Mouse (Mus musculus) common myeloid progenitor, adult 5-6 weeks (primary cell): ENCODE measurements around the gene Myb. TPM values are rescaled to one million over a fixed set of nuclear protein-coding genes. Genes with fewer than 3 reads are reported as not detected.

Experiments used
- ATAC-seq: replicated peaks from 2 replicates; pipeline ENCODE4 v1.8.0; 2016; ENCODE audit warnings: low read depth, mild to moderate bottlenecking, moderate TSS enrichment, inconsistent platforms; ENCODE audit not compliant: poor library complexity, severe bottlenecking
- total RNA-seq: library from RNA; stranded (forward); fragments of 200-1000, 187-1606 nt; gene quantifications from 2 replicates; pipeline ENCODE4 v1.2.3, GENCODE M21; 2017

Gene Myb
- total RNA-seq, 1 experiment from 2014 or later: 490 TPM

DNA sequence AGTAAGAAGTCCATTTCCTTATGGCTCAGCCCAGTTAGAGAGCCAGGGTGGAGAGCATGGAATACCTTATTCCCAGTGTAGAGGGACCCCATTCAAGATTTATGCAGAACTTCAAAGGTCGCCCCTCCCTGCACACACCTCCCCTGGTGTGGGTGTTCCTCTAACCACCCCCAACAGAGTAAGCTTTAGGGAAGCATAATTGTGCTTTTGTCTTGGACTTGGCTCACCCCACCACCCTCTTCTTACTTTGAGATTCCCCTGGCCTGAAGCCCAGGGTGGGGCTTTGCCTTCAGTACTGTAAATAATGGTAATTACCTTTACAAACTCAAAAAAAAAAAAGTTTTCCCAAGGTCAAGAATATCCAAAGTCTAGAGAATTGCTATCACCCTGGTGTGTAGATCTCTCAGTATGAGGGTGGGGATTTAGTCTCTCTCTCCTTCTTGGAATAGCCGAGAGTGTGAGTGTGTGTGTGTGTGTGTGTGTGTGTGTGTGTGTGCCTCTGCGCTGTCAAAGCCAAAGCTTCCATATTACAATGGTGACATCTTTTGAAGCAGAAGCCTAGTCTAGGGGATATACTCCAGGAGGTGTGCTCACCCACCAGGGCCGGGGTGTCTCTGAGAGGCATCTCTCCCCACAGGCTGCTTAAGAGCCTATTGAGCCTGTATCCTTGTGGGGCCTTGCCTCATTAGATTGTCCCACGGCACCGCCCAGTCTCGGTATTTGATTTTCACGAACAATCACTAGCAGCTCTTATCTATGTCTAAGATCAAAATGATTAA is 69.7 kb downstream of the Myb start:
- ATAC-seq: no peak

DNA sequence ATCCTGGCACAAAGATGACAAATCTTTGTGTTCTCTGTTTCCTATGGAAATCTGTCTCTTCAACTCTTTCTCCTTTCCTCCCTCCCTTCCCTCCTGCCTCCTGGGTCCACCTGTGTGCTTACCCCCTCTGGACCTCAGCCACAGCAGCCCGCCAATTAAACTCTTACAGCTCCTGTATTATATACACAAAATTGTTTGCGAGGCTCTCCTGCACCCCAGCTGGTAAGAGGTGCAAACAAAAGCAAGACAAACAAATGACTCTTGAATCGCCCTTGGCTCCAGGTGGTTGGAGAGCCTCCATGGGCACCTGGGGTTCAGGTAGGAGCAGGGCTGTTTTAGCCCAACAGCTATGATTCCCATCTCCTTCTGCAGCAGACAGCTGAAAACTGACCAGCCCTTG is 71.2 kb downstream of the Myb start:
- ATAC-seq: no peak

DNA sequence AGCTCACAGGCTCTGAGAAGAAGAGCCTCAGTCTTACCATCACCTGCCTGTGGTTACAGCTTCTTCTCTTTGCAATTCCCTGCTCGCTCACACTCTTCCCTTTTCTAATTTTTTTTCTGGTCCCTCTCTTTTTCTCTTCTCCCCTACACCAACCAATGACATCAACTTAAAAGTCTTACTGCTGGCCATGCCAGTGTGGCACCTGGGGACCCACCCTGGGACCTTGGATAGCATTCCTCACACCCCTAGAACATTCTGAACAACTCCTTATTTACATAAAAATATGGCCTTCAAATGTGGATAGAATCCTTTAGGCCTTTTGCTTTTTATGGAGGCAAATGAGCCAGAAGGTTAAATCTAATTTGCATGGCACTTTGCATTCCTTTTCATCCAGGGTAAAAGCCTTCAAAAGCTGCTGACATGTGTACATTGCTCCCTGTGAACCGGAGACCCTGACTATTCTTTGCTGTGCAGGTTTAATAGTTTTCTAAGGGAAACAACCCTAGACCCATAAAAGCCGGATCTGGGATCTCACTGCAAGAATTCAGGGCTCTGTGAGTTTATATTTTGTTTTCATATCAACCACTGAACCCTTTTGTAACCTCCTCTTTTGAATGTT is 73.1 kb downstream of the Myb start:
- no peak for ATAC-seq

DNA sequence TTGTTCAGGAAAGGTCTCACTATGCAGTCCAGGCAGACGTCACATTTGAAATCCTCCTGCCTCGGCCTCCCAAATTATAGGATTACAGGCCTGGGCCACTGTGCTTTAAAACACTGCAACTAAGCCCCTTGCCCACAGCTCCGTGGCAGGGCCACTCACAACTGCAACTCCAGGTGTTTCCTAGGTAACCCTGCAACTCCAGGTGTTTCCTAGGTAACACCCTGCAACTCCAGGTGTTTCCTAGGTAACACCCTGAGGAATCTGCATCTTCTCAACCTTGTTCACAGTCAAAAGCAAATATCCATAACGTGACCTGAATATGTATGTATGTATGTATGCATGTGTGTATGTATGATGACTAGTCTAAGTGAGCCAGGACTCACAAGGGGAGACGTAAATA is 75.7 kb downstream of the Myb start:
- ATAC-seq: no peak

DNA sequence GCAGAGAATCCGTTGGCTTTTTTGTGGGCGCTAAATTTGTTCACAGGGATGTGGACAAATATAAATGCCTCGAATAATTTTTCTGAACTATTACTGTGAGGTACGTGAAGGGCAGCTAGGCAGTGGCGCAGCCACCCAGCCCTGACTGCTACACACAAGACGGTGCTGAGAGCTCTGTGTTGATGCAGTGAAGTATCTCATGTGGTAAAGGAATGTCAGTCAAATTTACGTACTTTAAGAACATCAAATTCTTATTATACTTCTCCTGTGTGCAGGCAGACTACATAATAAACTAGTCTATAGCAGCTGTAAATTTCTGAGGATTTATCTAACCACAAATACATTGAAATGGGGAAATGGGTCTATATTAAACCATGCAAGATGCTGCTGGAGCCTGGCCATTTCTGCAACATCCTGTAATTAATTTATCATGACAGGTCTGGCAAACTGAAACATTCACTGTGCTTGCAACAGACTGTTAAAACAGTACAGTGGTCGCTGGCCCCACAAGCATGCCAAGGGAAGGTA is 77.3 kb downstream of the Myb start:
- ATAC-seq: peak; percentile 83

- no peak for ATAC-seq
These were observed 78.3 kb downstream of the Myb start for GRCm38 (mm10) chr10:21082447-21082846.

DNA sequence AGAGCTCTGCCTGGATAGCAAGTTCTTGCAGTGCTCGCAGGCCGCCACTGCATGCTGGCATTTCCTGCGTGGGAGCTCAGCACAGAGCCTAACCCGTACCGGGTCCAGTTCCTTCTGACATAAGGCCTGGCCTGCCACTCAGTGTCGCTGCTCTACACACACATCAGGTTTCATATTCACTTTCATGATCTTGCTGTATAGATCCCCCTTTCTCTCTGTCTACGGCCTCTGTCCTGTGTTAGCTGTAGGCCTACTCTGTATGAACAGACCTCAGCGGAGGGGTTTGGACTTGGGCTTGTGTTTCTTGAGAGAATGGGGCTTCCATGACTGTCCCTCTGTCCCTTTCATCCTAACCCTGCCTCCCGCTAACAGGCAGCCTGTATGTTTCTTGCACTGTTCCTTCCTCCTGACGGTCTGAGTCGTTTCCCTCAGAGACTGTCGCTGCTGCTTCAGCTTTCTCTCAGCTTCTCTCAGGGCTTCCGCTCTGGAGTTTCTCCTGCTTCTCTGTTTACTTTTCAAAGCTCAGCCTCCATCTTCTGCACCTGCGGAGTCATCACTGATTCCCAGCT is 83.5 kb downstream of the Myb start:
- peak; percentile 80 for ATAC-seq

- ATAC-seq: no peak
These were observed 84.1 kb downstream of the Myb start for GRCm38 (mm10) chr10:21076731-21077130.

GRCm38 (mm10) chr10:21076137-21076536 is 84.6 kb downstream of the Myb start:
- ATAC-seq: no peak

Other genes starting within 250 kb of the Myb start
- 10.6 and 11.3 TPM in 2 replicates for gene Ahi1, start 208.4 kb downstream of the Myb start, total RNA-seq
- gene Hbs1l, start 135.0 kb upstream of the Myb start, total RNA-seq: 92.0 and 96.5 TPM in 2 replicates
- not detected in 2 replicates for gene Aldh8a1, start 216.3 kb upstream of the Myb start, total RNA-seq